Mouse (Mus musculus) liver, adult 2 months (tissue): ENCODE data around the gene Cyp11a1. TPM values are rescaled to one million over a fixed set of nuclear protein-coding genes. Genes with fewer than 3 reads are reported as not detected.

Experiments used
- DNase-seq: peaks from one replicate; pipeline ENCODE4 v3.0.0-alpha.2; 2011; ENCODE audit warnings: low read depth, low spot score; ENCODE audit errors: extremely low read depth
- H3K27ac ChIP-seq: fragments of 200-500 bp; replicated peaks from 2 replicates; pipeline ENCODE4 v1.5.1; 2012; ENCODE audit warnings: low read depth, mild to moderate bottlenecking, control low read depth, inconsistent platforms, low read length; ENCODE audit not compliant: insufficient read depth
- H3K27me3 ChIP-seq: fragments of 200-500 bp; 2 replicates; pipeline ENCODE4 v1.6.1; 2012; ENCODE audit warnings: mild to moderate bottlenecking, moderate library complexity, low read length, inconsistent platforms; ENCODE audit not compliant: control insufficient read depth, insufficient read depth
- H3K36me3 ChIP-seq: fragments of 200-500 bp; 2 replicates; pipeline ENCODE4 v1.6.1; 2012; ENCODE audit warnings: low read length, inconsistent platforms; ENCODE audit not compliant: control insufficient read depth, insufficient read depth
- H3K4me1 ChIP-seq: fragments of 200-500 bp; 2 replicates; pipeline ENCODE4 v1.6.1; 2011; ENCODE audit warnings: low read length; ENCODE audit not compliant: control insufficient read depth, insufficient read depth
- H3K4me3 ChIP-seq: fragments of 200-500 bp; 2 replicates; pipeline ENCODE4 v1.5.1; 2011; ENCODE audit warnings: low read depth, mild to moderate bottlenecking, control low read depth, low read length, moderate library complexity; ENCODE audit not compliant: insufficient read depth
- H3K79me2 ChIP-seq: fragments of 200-500 bp; 2 replicates; pipeline ENCODE4 v1.6.1; 2012; ENCODE audit warnings: inconsistent platforms, mild to moderate bottlenecking, low read length, moderate library complexity; ENCODE audit not compliant: control insufficient read depth, insufficient read depth
- H3K9ac ChIP-seq: fragments of 200-500 bp; 2 replicates; pipeline ENCODE4 v1.6.1; 2012; ENCODE audit warnings: low read depth, mild to moderate bottlenecking, control low read depth, inconsistent platforms, low read length
- CTCF ChIP-seq: fragments of 200-500 bp; IDR thresholded peaks from 2 replicates; pipeline ENCODE4 v1.5.1; 2011; ENCODE audit warnings: low read depth, low read length, control low read depth
- POLR2A ChIP-seq: fragments of 200-500 bp; IDR thresholded peaks from 2 replicates; pipeline ENCODE4 v1.6.1; 2011; ENCODE audit warnings: low read length, control low read depth; ENCODE audit not compliant: insufficient read depth; ENCODE audit errors: extremely low read depth
- WGBS: fragments of 180-500 bp; shearing (Covaris S2); methylation state at CpG from one replicate; pipeline ENCODE4 v1.1.7; 2018; 5-methylcytosine and 5-hydroxymethylcytosine counted together
- polyA plus RNA-seq: library from polyadenylated mRNA; depleted of rRNA; stranded (reverse); fragments of >200 nt; gene quantifications from 2 replicates; pipeline ENCODE4 v1.2.3, GENCODE M21; 2012; rRNA removed
- total RNA-seq: library from RNA; depleted of rRNA; stranded (reverse); fragments of >200 nt; gene quantifications from 2 replicates; pipeline ENCODE4 v1.2.3, GENCODE M21; 2014; rRNA removed

The Cyp11a1 gene
- total RNA-seq (6.3 TPM in 1 of 2 replicates, not detected in the other), polyA plus RNA-seq (not detected in 2 replicates)

- WGBS = 82% methylated on average over 16 of the region's 16 CpGs
- no peaks in the 10 kb centered on the region for H3K27me3 ChIP-seq
- no peak for DNase-seq
- no peaks in the 10 kb centered on the region for H3K4me1 ChIP-seq
- TF ChIP-seq POLR2A (no peak), CTCF (no peak)
- no peaks in the 10 kb centered on the region for H3K79me2 ChIP-seq
- H3K36me3 ChIP-seq = no peaks in the 10 kb centered on the region
- H3K4me3 ChIP-seq = no peak within 1 kb of the TSS
- no peak within 1 kb of the TSS for H3K9ac ChIP-seq
- H3K27ac ChIP-seq = no peak within 1 kb of the TSS
Measured at GRCm38 (mm10) chr9:58005753-58006461, at the start of gene Cyp11a1. Gene Cyp11a1, plus strand, starts transcription at chr9:58006411.

GRCm38 (mm10) chr9:57956838-57957236, 49.4 kb upstream of the Cyp11a1 start:
- H3K27ac ChIP-seq = no peak overlapping the region
- no peak for DNase-seq

GRCm38 (mm10) chr9:57958615-57959014, 47.6 kb upstream of the Cyp11a1 start:
- H3K27ac ChIP-seq = no peak overlapping the region
- no peaks in the 10 kb centered on the region for H3K27me3 ChIP-seq
- no peaks in the 10 kb centered on the region for H3K4me1 ChIP-seq
- H3K9ac ChIP-seq = no peak overlapping the region
- DNase-seq = no peak
- H3K36me3 ChIP-seq = no peaks in the 10 kb centered on the region
- no peak for TF ChIP-seq POLR2A
- TF ChIP-seq CTCF = no peak
- WGBS = 64% methylated on average over 1 of the region's 1 CpGs
- H3K79me2 ChIP-seq = no peaks in the 10 kb centered on the region
- no peak overlapping the region for H3K4me3 ChIP-seq

More at GRCm38 (mm10) chr9:57956838-57957236, 49.4 kb upstream of the Cyp11a1 start:
- no peak overlapping the region for H3K9ac ChIP-seq
- H3K27me3 ChIP-seq = no peaks in the 10 kb centered on the region
- no peak overlapping the region for H3K4me3 ChIP-seq
- no peaks in the 10 kb centered on the region for H3K4me1 ChIP-seq
- no peaks in the 10 kb centered on the region for H3K79me2 ChIP-seq
- no peaks in the 10 kb centered on the region for H3K36me3 ChIP-seq
- TF ChIP-seq POLR2A (no peak), CTCF (no peak)
- 69% methylated on average over 5 of the region's 5 CpGs for WGBS

GRCm38 (mm10) chr9:57959399-57959798, 46.8 kb upstream of the Cyp11a1 start:
- Histone ChIP-seq H3K27ac (no peak overlapping the region), H3K36me3 (no peaks in the 10 kb centered on the region), H3K4me1 (no peaks in the 10 kb centered on the region), H3K4me3 (no peak overlapping the region), H3K79me2 (no peaks in the 10 kb centered on the region), H3K9ac (no peak overlapping the region), H3K27me3 (no peaks in the 10 kb centered on the region)
- 52% methylated on average over 10 of the region's 10 CpGs for WGBS
- no peak for DNase-seq
- no peak for TF ChIP-seq CTCF
- TF ChIP-seq POLR2A = no peak

- Histone ChIP-seq H3K27me3 (no peaks in the 10 kb centered on the region), H3K36me3 (no peaks in the 10 kb centered on the region), H3K79me2 (no peaks in the 10 kb centered on the region), H3K4me1 (no peaks in the 10 kb centered on the region), H3K9ac (no peak overlapping the region), H3K27ac (no peak overlapping the region), H3K4me3 (no peak overlapping the region)
- 79% methylated on average over 17 of the region's 17 CpGs for WGBS
- TF ChIP-seq CTCF (no peak), POLR2A (no peak)
- DNase-seq = no peak
Measured at GRCm38 (mm10) chr9:57959886-57960866, 46.0 kb upstream of the Cyp11a1 start.
